Mouse (Mus musculus) liver, embryonic 14.5 days (tissue): ENCODE data around the gene Rtbdn. TPM values are rescaled to one million over a fixed set of nuclear protein-coding genes. Genes with fewer than 3 reads are reported as not detected.
A peak's percentile ranks its signal among the peaks of the same experiment; 100 is the strongest.

Experiments used
- ATAC-seq: fragments of 200-750 bp; cut with Nextera tagmentation; 2 replicates; pipeline ENCODE4 v1.8.0; 2017; ENCODE audit warnings: moderate number of reproducible peaks, mild to moderate bottlenecking, moderate library complexity; ENCODE audit not compliant: insufficient read depth
- DNase-seq, 3 experiments: peaks; one replicate each; pipeline ENCODE4 v3.0.0-alpha.2; 2012 to 2013; ENCODE audit warnings: low read depth in 3 of 3, low spot score in 3 of 3
- H3K27ac ChIP-seq: fragments of 300-500 bp; sonication (generic); 2 replicates; pipeline ENCODE4 v1.5.1; 2014; ENCODE audit warnings: moderate library complexity, mild to moderate bottlenecking, control low read depth, inconsistent platforms
- H3K27me3 ChIP-seq: fragments of 300-500 bp; sonication (generic); 2 replicates; pipeline ENCODE4 v1.6.1; 2014; ENCODE audit warnings: mild to moderate bottlenecking, low read length, moderate library complexity; ENCODE audit not compliant: control insufficient read depth, insufficient read depth
- H3K36me3 ChIP-seq: fragments of 300-500 bp; sonication (generic); replicated peaks from 2 replicates; pipeline ENCODE4 v1.6.1; 2014; ENCODE audit warnings: low read depth; ENCODE audit not compliant: control insufficient read depth, insufficient read depth
- H3K4me1 ChIP-seq, 2 experiments: fragments of 200-500 bp in 1 of 2; fragments of 300-500 bp in 1 of 2; sonication (generic) in 1 of 2; replicated peaks; 2 replicates each; pipeline ENCODE4 v1.6.1; 2012 to 2014; ENCODE audit warnings: antibody characterized with exemption in 1 of 2, inconsistent platforms in 1 of 2, low read length in 1 of 2; ENCODE audit not compliant: control insufficient read depth in 2 of 2, insufficient read depth in 2 of 2
- H3K4me2 ChIP-seq: fragments of 300-500 bp; sonication (generic); 2 replicates; pipeline ENCODE4 v1.6.1; 2014; ENCODE audit warnings: low read depth, mild to moderate bottlenecking, control low read depth, moderate library complexity
- H3K4me3 ChIP-seq, 2 experiments: fragments of 200-500 bp in 1 of 2; fragments of 300-500 bp in 1 of 2; sonication (generic) in 1 of 2; 2 replicates each; pipeline ENCODE4 v1.5.1; 2012 to 2014; ENCODE audit warnings: low read depth in 2 of 2, low read length in 2 of 2, mild to moderate bottlenecking in 2 of 2, control low read depth in 1 of 2, inconsistent platforms in 1 of 2, moderate library complexity in 1 of 2; ENCODE audit not compliant: insufficient read depth in 1 of 2
- H3K9ac ChIP-seq: fragments of 300-500 bp; sonication (generic); replicated peaks from 2 replicates; pipeline ENCODE4 v1.6.1; 2014; ENCODE audit warnings: mild to moderate bottlenecking, control low read depth, moderate library complexity
- H3K9me3 ChIP-seq: fragments of 300-500 bp; sonication (generic); 2 replicates; pipeline ENCODE4 v1.6.1; 2016; ENCODE audit warnings: low read length, mixed read lengths; ENCODE audit not compliant: control insufficient read depth
- CTCF ChIP-seq: IDR thresholded peaks from 2 replicates; pipeline ENCODE4 v1.5.1; 2016; ENCODE audit warnings: antibody characterized with exemption, low read depth, control low read depth
- EP300 ChIP-seq: IDR thresholded peaks from 2 replicates; pipeline ENCODE4 v1.6.1; 2016; ENCODE audit warnings: antibody characterized with exemption, low read depth
- WGBS: fragments of 180-500 bp; shearing (Covaris S2); extraction: QIAGEN DNeasy Blood & Tissue Kit; methylation state at CpG from one replicate; pipeline ENCODE4 v1.1.7; 2014; ENCODE audit not compliant: insufficient replicate concordance; 5-methylcytosine and 5-hydroxymethylcytosine counted together
- polyA plus RNA-seq, 2 experiments: library from polyadenylated mRNA; depleted of rRNA in 1 of 2; stranded (reverse) in 1 of 2; unstranded in 1 of 2; fragments of >200 nt; fragmentation: Nextera tagmentation in 1 of 2; extraction: Ambion mirVana in 1 of 2; gene quantifications; 2 replicates each; pipeline versions ENCODE4 v1.2.1 to v1.2.3; 2012 to 2014

The Rtbdn gene
- polyA plus RNA-seq, 2 experiments: not detected

DNA sequence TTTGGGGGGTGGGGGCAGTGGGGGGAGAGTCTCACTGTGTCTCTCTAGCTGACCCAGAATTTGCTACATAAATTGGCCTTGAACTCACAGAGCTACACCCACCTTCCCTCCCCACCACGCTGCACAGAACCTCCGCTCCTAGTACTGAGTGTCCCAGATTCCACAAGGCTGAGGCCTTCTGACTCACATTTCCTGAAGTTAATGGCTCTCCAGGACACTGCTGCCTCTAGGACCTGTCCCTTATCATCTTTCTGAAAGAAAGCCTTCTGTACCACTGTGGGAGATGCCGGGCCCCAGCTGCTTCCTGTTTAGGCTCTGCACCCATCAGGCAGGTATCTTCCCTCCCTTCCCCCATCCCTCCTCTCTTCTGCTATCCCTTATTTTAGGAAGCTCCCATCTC is 19.8 kb downstream of the Rtbdn start:
- TF ChIP-seq EP300 (no peak), CTCF (no peak)
- H3K4me1 ChIP-seq: peaks cover 28 to 40% of the 10 kb centered on the region in 2 experiments
- no peaks in the 10 kb centered on the region for H3K9me3 ChIP-seq
- H3K27ac ChIP-seq: peak overlapping the region; percentile 88
- peak overlapping the region; percentile 95 for H3K4me2 ChIP-seq
- H3K4me3 ChIP-seq: peak overlapping the region; percentile 14 to 91
- ATAC-seq: no peak
- DNase-seq: no peak
- no peaks in the 10 kb centered on the region for H3K27me3 ChIP-seq
- peak overlapping the region; percentile 63 for H3K9ac ChIP-seq
- 16% methylated on average over 3 of the region's 3 CpGs for WGBS
- peaks cover 29% of the 10 kb centered on the region for H3K36me3 ChIP-seq

GRCm38 (mm10) chr8:84967532-84968304 is 20.9 kb downstream of the Rtbdn start:
- no peak for DNase-seq
- WGBS: 81% methylated on average over 13 of the region's 13 CpGs
- H3K9ac ChIP-seq: peak overlapping the region; percentile 92
- TF ChIP-seq EP300: no peak
- TF ChIP-seq CTCF: no peak
- no peaks in the 10 kb centered on the region for H3K9me3 ChIP-seq
- ATAC-seq: no peak
- no peaks in the 10 kb centered on the region for H3K27me3 ChIP-seq
- H3K27ac ChIP-seq: peak overlapping the region; percentile 97
- peak overlapping the region in 1 of 2 experiments; percentile 89; a peak in 2 of 4 replicates for H3K4me3 ChIP-seq
- H3K4me1 ChIP-seq: peaks cover 39 to 48% of the 10 kb centered on the region in 2 experiments
- peak overlapping the region; percentile 95 for H3K4me2 ChIP-seq
- H3K36me3 ChIP-seq: peaks cover 30% of the 10 kb centered on the region

DNA sequence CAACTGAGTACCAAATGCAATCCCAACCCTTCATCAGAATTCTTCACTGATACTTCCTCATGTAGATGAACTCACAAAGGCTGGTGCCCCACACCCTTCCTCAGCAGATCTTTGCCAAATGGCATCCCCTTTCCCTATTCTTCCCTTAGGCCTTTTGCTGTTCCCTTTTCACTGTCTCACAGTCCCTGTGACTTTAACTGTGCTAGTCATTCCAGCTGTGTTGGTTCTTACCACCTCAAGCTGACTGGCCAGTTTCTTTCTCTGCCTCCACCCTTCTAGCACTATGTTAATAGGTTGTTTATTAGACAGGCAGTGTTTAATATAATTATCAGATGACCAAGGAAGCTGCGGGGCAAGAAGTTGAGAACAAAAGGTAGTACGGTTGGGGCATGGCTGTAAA is 21.9 kb downstream of the Rtbdn start:
- Histone ChIP-seq H3K4me1 (peaks cover 49 to 56% of the 10 kb centered on the region in 2 experiments), H3K4me2 (peak overlapping the region; percentile 95), H3K27me3 (no peaks in the 10 kb centered on the region), H3K9ac (peak overlapping the region; percentile 92), H3K36me3 (peaks cover 35% of the 10 kb centered on the region), H3K27ac (peak overlapping the region; percentile 97), H3K9me3 (no peaks in the 10 kb centered on the region), H3K4me3 (peak overlapping the region; percentile 89 to 94)
- TF ChIP-seq EP300 (no peak), CTCF (no peak)
- DNase-seq: no peak
- ATAC-seq: no peak
- 13% methylated on average over 2 of the region's 2 CpGs for WGBS

DNA sequence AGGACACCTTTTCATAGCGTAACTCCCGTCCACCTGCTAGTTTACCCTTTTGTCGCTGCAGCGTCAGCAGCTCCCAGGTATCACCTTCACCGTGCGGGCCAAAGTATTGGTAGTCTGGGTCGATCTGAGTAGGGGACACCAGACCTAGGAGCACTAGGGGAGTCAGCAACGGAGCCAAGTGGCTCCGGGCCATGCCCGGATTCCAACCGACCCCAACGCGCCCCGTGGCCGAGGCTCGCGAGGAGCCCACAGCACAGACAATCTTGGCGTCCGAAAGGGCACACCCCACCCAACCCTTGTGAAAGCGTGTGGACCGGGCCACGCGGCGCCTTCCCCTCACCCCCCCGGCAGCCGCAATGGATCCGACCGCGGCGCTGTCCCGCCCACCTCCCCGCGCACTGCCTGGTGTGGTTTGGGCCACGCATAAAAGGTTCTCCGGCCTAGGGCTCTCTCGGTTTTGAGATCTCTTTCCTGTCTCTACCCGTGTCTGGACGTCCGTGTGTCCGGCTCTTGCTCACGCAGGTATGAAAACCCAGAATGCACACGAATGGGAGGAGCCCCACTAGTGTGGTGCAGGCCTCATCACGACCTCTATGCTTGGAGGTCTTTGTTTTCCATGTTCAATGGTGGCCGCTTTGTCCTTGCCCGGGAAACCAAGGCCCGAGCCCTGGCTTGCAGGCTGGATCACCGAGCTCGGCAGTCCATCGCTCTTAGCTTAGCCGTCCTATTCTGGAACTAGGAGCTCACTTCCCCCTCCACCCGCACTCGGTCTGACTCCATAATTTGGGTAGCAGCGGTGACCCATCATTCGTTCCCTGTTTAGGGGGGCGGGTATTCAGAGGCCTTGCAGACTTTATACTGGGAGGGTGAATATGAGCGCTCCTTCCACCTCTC is 22.7 kb downstream of the Rtbdn start, which contains the start of the genes Gm49661, Prdx2 and Rnaseh2a:
Gene Gm49661 (minus strand): TSS at position 193 of the 894 bp plus-strand sequence.
Gene Prdx2 (plus strand): TSS at position 347 of the 894 bp plus-strand sequence.
Gene Rnaseh2a (minus strand): TSS at position 527 of the 894 bp plus-strand sequence.
- under 1% methylated on average over 56 of the region's 56 CpGs for WGBS
- DNase-seq: peak in 2 of 3 experiments; percentile 74 to 79
- TF ChIP-seq CTCF (0 out of 2 replicates have a peak, but pooled peaks have one; percentile 2), EP300 (peak; percentile 52)
- Histone ChIP-seq H3K4me1 (peaks cover 51 to 59% of the 10 kb centered on the region in 2 experiments), H3K4me3 (peak within 1 kb of the TSS; percentile 89 to 94), H3K36me3 (peaks cover 44% of the 10 kb centered on the region), H3K27ac (peak within 1 kb of the TSS; percentile 97), H3K9ac (peak within 1 kb of the TSS; percentile 92), H3K4me2 (peak within 1 kb of the TSS; percentile 95), H3K27me3 (no peaks in the 10 kb centered on the region), H3K9me3 (no peaks in the 10 kb centered on the region)
- peak; percentile 69 for ATAC-seq
